Mouse (Mus musculus): ENCODE measurements around the gene 2700081O15Rik. TPM values are rescaled to one million over a fixed set of nuclear protein-coding genes. Genes with fewer than 3 reads are reported as not detected.

The 2700081O15Rik gene
- total RNA-seq (2023), result 1 to 10 TPM; 2.4 to 2.7 TPM

GRCm38 (mm10) chr19:7416834-7417735 lies at the start of gene 2700081O15Rik:
Gene 2700081O15Rik, plus strand, starts transcription at chr19:7417625.

GRCm38 (mm10) chr19:7382903-7383865 lies 34.2 kb upstream of the 2700081O15Rik start, which contains the start of gene Spindoc:
Gene Spindoc, minus strand, starts transcription at chr19:7382994.

Other genes starting within 250 kb of the 2700081O15Rik start
- gene Otub1, start 211.3 kb upstream of the 2700081O15Rik start, total RNA-seq (2023), result 10 to 100 TPM; 62.1 to 70.6 TPM
- 100 to 1,000 TPM; 332 to 337 TPM for gene Cox8a, start 200.0 kb upstream of the 2700081O15Rik start, total RNA-seq (2023)
- gene Naa40, start 176.4 kb upstream of the 2700081O15Rik start, total RNA-seq (2023), result 10 to 100 TPM; 24.4 to 25.9 TPM
- gene Rcor2, start 150.3 kb upstream of the 2700081O15Rik start, total RNA-seq (2023), result under 1 TPM; 0.73 to 0.85 TPM
- gene Mark2, start 75.8 kb upstream of the 2700081O15Rik start, total RNA-seq (2023), result 100 to 1,000 TPM; 161 to 187 TPM
- 10 to 100 TPM in 1 of 2 experiments, 1 to 10 TPM in 1; 9.8 to 12.1 TPM for gene Spindoc, start 34.6 kb upstream of the 2700081O15Rik start, total RNA-seq (2023)
- gene Rtn3, start 65.7 kb downstream of the 2700081O15Rik start, total RNA-seq (2023), result 100 to 1,000 TPM; 145 to 149 TPM
- gene Atl3, start 76.4 kb downstream of the 2700081O15Rik start, total RNA-seq (2023), result 10 to 100 TPM; 30.5 to 33.9 TPM
- 1 to 10 TPM; 4.9 to 7.1 TPM for gene Pla2g16, start 139.8 kb downstream of the 2700081O15Rik start, total RNA-seq (2023)
- gene Lgals12, start 189.6 kb downstream of the 2700081O15Rik start, total RNA-seq (2023), result not detected
- gene Hrasls5, start 194.9 kb downstream of the 2700081O15Rik start, total RNA-seq (2023), result not detected